Comparison of ENCODE assay signal across 13 mouse cellular contexts in genomic region chr17:79710246-79710842, GRCm38 (mm10). TPM values are rescaled to one million over a fixed set of nuclear protein-coding genes. Genes with fewer than 3 reads are reported as not detected.
A peak's percentile ranks its signal among the peaks of the same experiment; 100 is the strongest.
DNase-seq lines count a peak whose midpoint lies in the region; ATAC-seq and TF ChIP-seq lines count a peak whose summit lies in the region.
"Had no signal": no experiment of that assay in that cellular context is flagged by ENCODE, and none has a peak within 500 bp of the region (broad histone marks: within the 10 kb centered on the region; RNA-seq: fewer than 3 reads in every experiment).

No protein-coding gene starts in this region.

- peaks cover 43% of the 10 kb centered on the region for H3K4me1 ChIP-seq in kidney, embryonic 15.5 days
- H3K4me1 ChIP-seq in kidney, embryonic 14.5 days (ENCODE audit: control insufficient read depth, insufficient read depth, low read length) = peaks cover 12% of the 10 kb centered on the region; the same call in 1 of the 2 replicates
- H3K4me1 ChIP-seq in midbrain, postnatal 0 days (ENCODE audit: insufficient read depth, low read length) = peaks cover 17% of the 10 kb centered on the region; the same call in 1 of the 2 replicates

- no peak for ATAC-seq in kidney, embryonic 15.5 days (replicated peaks; ENCODE audit: low FRiP score)
- no peak for ATAC-seq in kidney, embryonic 14.5 days (ENCODE audit: low FRiP score, low TSS enrichment)
- no peak for ATAC-seq in midbrain, postnatal 0 days (ENCODE audit: low FRiP score)
- ATAC-seq: forebrain, embryonic 15.5 days had no signal

- peak overlapping the region; percentile 27; the same call in 1 of the 2 replicates for H3K4me2 ChIP-seq in kidney, embryonic 15.5 days
- H3K4me2 ChIP-seq in kidney, embryonic 14.5 days (replicated peaks; ENCODE audit: low read depth, low read length) = no peak overlapping the region; the same call in 1 of the 2 replicates
- H3K4me2 ChIP-seq in midbrain, postnatal 0 days (ENCODE audit: low read depth, low read length, poor library complexity, severe bottlenecking) = no peak overlapping the region
- H3K4me2 ChIP-seq: forebrain, embryonic 15.5 days; heart, embryonic 11.5 days; hindbrain, embryonic 15.5 days had no signal

- TF ChIP-seq CTCF in midbrain, postnatal 0 days (IDR thresholded peaks at IDR 0.05) = no peak

- 15% methylated on average over 15 of the region's 15 CpGs for WGBS in kidney, embryonic 15.5 days
- 8% methylated on average over 15 of the region's 15 CpGs for WGBS in kidney, embryonic 14.5 days
- 12% methylated on average over 15 of the region's 15 CpGs for WGBS in midbrain, postnatal 0 days

- H3K36me3 ChIP-seq in kidney, embryonic 15.5 days = no peaks in the 10 kb centered on the region
- no peaks in the 10 kb centered on the region for H3K36me3 ChIP-seq in kidney, embryonic 14.5 days (ENCODE audit: control insufficient read depth, insufficient read depth, low read length)
- no peaks in the 10 kb centered on the region for H3K36me3 ChIP-seq in midbrain, postnatal 0 days (ENCODE audit: insufficient read depth, low read length)
- H3K36me3 ChIP-seq: forebrain, embryonic 15.5 days; hindbrain, embryonic 15.5 days had no signal

- no peak overlapping the region for H3K4me3 ChIP-seq in kidney, embryonic 15.5 days (replicated peaks)
- no peak overlapping the region for H3K4me3 ChIP-seq in kidney, embryonic 14.5 days (ENCODE audit: low read length)
- H3K4me3 ChIP-seq in midbrain, postnatal 0 days (ENCODE audit: low read depth, low read length) = no peak overlapping the region
- H3K4me3 ChIP-seq: forebrain, embryonic 15.5 days; hindbrain, embryonic 15.5 days had no signal

- peak; percentile 35 to 45 for DNase-seq in cerebellum, postnatal 14 days
- no peak for DNase-seq in cerebellum, adult 11-12 months
- peak; percentile 60 for DNase-seq in embryo, embryonic 11 days
- peak; percentile 43 for DNase-seq in midbrain, postnatal 0 days (ENCODE audit: low spot score)
- DNase-seq in thymus, postnatal 14 days = no peak
- DNase-seq in adrenal gland, adult 8-10 months = no peak
- DNase-seq: gastrocnemius, postnatal 10 days had no signal

- H3K27ac ChIP-seq in kidney, embryonic 15.5 days = no peak overlapping the region
- no peak overlapping the region for H3K27ac ChIP-seq in kidney, embryonic 14.5 days (ENCODE audit: low read depth, low read length)
- H3K27ac ChIP-seq in midbrain, postnatal 0 days (ENCODE audit: low read depth, low read length) = no peak overlapping the region
- H3K27ac ChIP-seq: forebrain, embryonic 15.5 days; hindbrain, embryonic 15.5 days; liver, embryonic 14.5 days had no signal

- peaks cover 48% of the 10 kb centered on the region for H3K27me3 ChIP-seq in kidney, embryonic 15.5 days
- peaks cover 22% of the 10 kb centered on the region for H3K27me3 ChIP-seq in kidney, embryonic 14.5 days (ENCODE audit: control insufficient read depth, insufficient read depth, low read length)
- peaks cover 33% of the 10 kb centered on the region for H3K27me3 ChIP-seq in midbrain, postnatal 0 days (ENCODE audit: insufficient read depth, low read length)

- H3K9me3 ChIP-seq in kidney, embryonic 15.5 days (replicated peaks) = no peaks in the 10 kb centered on the region
- H3K9me3 ChIP-seq in kidney, embryonic 14.5 days (ENCODE audit: control insufficient read depth, low read length) = no peaks in the 10 kb centered on the region
- H3K9me3 ChIP-seq in midbrain, postnatal 0 days (ENCODE audit: low read length) = no peaks in the 10 kb centered on the region
- H3K9me3 ChIP-seq: forebrain, embryonic 15.5 days; hindbrain, embryonic 15.5 days had no signal

- H3K9ac ChIP-seq in kidney, embryonic 15.5 days = no peak overlapping the region
- H3K9ac ChIP-seq in kidney, embryonic 14.5 days (ENCODE audit: low read depth, low read length) = no peak overlapping the region
- H3K9ac ChIP-seq in midbrain, postnatal 0 days (replicated peaks; ENCODE audit: low read length, poor library complexity, severe bottlenecking) = no peak overlapping the region
- H3K9ac ChIP-seq: forebrain, embryonic 15.5 days; hindbrain, embryonic 15.5 days; liver, embryonic 14.5 days had no signal

RNA-seq across cellular contexts. Expression of gene Cyp1b1, which starts 4.5 kb away (rescaled TPM):
- 16.5 and 17.2 TPM in 2 replicates for polyA plus RNA-seq in kidney, embryonic 15.5 days (2015; fragmentation: Nextera tagmentation; extraction: Ambion mirVana)
- 9.0 and 16.5 TPM in 2 replicates for polyA plus RNA-seq in kidney, embryonic 14.5 days (2014; fragmentation: Nextera tagmentation; extraction: Ambion mirVana)
- total RNA-seq in midbrain, postnatal 0 days (2014; rRNA removed) = 8.7 and 12.2 TPM in 2 replicates
- 4.5 and 5.0 TPM in 2 replicates for polyA plus RNA-seq in midbrain, postnatal 0 days (2015; fragmentation: Nextera tagmentation; extraction: Ambion mirVana)
- total RNA-seq in adrenal gland, adult 8-10 months (2022) = 10 to 100 TPM; 35.6 to 48.3 (median 38.9) TPM

Comparison
In these comparisons a context has a peak if more than half of its experiments do, and no peak if none do; other contexts are left out.
1. DNase-seq: peak in cerebellum, postnatal 14 days (2 of 2), embryo, embryonic 11 days (single experiment) and midbrain, postnatal 0 days (single experiment); none in cerebellum, adult 11-12 months (single experiment), thymus, postnatal 14 days (single experiment) and adrenal gland, adult 8-10 months (single experiment).